Mouse (Mus musculus) erythroblast, adult 5-6 weeks (primary cell): ENCODE results near the gene Pax8. TPM values are rescaled to one million over a fixed set of nuclear protein-coding genes. Genes with fewer than 3 reads are reported as not detected.

ENCODE experiments used
- ATAC-seq: replicated peaks from 2 replicates; pipeline ENCODE4 v1.8.0; 2016; ENCODE audit warnings: moderate number of reproducible peaks, mild to moderate bottlenecking, moderate TSS enrichment, inconsistent platforms; ENCODE audit not compliant: poor library complexity, low FRiP score, severe bottlenecking
- total RNA-seq, 2 experiments: library from RNA; stranded (forward) in 1 of 2; stranded (reverse) in 1 of 2; fragments of 150-400 nt in 1 of 2; fragments of 200-764, 138-1000 nt in 1 of 2; gene quantifications; 2 replicates each; pipeline versions ENCODE4 v1.2.3 to v1.2.4; 2015 to 2017; ENCODE audit warnings: low replicate concordance in 2 of 2

Gene Pax8
- total RNA-seq, 2 experiments from 2014 or later, result 1.1 to 2.1 TPM

DNA sequence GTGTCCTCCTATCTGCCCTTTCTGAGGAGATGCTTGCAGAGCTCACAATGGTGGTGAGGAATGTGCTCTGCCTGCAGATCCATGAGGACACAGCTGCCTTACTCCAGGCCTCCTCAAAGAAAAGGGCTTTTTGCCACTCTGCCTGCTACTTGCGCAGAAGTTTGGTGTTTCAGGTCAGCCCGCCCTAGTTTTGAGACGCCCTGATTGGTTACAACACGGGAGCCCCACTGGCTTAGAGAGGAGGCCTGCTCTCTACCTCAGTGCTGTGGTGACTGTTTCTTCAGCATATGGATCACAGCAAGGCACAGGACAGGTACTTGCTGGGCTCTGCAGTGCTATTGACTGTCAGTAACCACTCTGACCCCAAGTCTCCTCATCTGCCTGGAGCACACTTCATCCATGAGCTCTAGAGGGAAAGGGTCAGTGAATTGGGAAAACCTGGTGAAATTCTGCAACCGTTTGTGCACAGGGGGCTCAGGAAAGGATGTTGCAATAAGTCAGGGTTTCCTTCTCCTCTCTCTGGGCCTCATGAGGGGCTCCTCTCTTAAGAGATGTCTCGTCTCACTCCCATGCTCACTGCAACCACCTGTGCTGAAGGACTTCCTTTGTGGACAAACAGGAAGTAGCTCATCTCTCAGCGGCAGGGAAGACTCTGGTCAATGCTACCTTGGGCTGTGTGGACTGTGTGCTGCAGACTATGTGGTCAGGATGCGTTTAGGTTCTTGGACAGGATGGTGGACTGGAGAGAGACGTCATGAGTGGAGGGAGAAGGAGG lies 92.8 kb downstream of the Pax8 start:
- no peak for ATAC-seq

DNA sequence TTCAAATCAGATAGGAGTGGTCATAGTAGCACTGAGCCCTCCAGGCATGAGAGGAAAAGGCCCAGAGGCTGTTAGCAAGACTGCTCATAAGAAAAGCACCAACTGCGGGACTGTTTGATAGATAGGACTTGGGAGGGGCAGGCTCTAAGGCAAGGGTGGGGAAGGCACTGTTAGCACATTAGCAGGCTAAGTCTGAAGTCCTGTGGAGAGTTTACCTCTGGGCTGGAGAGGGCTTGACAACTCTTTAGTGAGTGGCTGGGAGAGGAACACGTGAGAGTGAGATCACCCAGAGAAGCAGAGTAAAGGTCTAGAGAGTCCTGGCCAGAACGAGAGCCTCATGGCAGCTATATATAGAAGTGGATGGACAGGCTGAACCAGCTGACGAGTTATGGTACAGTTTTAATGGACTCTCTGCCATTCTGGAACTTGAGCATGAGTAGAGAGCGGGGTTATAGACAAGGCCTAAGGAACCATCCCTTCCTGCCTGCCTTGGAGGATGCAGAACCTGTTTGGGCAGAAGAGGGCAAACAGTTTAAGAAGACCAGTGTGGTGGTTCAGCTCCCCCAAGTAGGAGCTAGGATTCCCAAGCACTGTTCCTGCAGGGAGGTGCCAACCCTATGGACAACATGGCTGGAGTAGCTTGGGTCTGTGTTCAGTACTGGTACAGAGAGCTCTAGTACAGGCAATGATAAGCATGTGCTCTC lies 96.5 kb downstream of the Pax8 start:
- peak; percentile 55; the same call in 1 of the 2 replicates for ATAC-seq

Other genes starting within 250 kb of the Pax8 start
- not detected in 2 replicates for gene Il1f5, start 198.6 kb downstream of the Pax8 start, total RNA-seq (2015; ENCODE audit: low replicate concordance)
- gene Il1f5, start 198.6 kb downstream of the Pax8 start, total RNA-seq (2017; ENCODE audit: low replicate concordance), result 0.70 TPM in 1 of 2 replicates, not detected in the other
- not detected in 2 replicates for gene Il1f10, start 184.4 kb downstream of the Pax8 start, total RNA-seq (2015; ENCODE audit: low replicate concordance)
- gene Il1f10, start 184.4 kb downstream of the Pax8 start, total RNA-seq (2017; ENCODE audit: low replicate concordance), result not detected in 2 replicates
- 10.7 and 15.4 TPM in 2 replicates for gene Il1rn, start 138.7 kb downstream of the Pax8 start, total RNA-seq (2015; ENCODE audit: low replicate concordance)
- 3.9 and 8.9 TPM in 2 replicates for gene Il1rn, start 138.7 kb downstream of the Pax8 start, total RNA-seq (2017; ENCODE audit: low replicate concordance)
- 5.6 and 8.4 TPM in 2 replicates for gene Psd4, start 108.0 kb downstream of the Pax8 start, total RNA-seq (2015; ENCODE audit: low replicate concordance)
- 15.3 and 26.3 TPM in 2 replicates for gene Psd4, start 108.0 kb downstream of the Pax8 start, total RNA-seq (2017; ENCODE audit: low replicate concordance)